Mouse (Mus musculus) R1 (cell line): Measurements from ENCODE around the gene Ube2j1.
A peak's percentile ranks its signal among the peaks of the same experiment; 100 is the strongest.
"Not testable (repeated sequence)": the region's sequence is repeated elsewhere in the genome, so short reads cannot be mapped to it uniquely, and the experiment has no call there.

Experiments used
- DNase-seq: peaks from one replicate; pipeline ENCODE4 v3.0.0-alpha.2; 2018; ENCODE audit warnings: low read depth, low spot score

Ube2j1 gene

DNA sequence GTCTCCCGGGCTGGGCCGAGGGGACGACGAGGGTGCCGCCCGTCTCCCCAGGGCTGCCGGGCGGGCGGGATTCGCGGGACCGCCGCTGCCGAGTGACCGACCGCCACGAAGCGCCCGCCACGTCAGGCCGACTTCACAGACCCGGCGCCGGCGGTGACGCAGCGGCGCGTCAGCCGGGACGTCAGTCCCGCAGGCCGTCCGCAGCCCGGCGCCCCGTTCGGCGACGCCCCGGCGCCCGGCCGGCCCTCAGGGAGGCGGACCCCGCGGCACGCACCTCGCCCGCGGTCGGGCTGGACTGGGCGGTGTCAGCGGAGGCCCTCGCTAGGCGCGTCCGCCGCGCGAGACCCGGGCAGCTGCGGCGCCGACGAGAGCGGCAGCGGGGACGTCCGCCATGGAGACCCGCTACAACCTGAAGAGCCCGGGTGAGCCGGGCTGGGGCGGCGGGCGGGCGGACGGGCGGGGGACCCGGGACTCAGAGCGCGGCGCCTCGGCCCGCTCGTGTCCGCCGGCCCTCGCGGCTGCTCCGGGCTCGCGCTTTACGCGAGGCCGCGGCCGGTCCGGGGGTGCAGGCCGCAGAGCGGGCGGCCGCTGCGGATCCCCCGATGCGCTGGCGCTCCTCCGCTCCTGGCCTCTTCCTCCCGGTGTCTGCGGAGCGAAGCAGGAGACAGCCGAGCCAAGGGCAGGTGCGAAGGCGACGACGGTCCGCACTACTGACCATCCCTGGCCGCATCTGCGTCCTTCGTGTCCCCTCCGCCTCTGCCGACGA is at the start of gene Ube2j1:
Ube2j1 (plus strand) TSS at position 222 of the 766 bp plus-strand sequence.
- DNase-seq, result peak; percentile 58

- DNase-seq, result no peak
Measured at GRCm38 (mm10) chr4:32981617-32982016, 49.6 kb upstream of the Ube2j1 start.

DNA sequence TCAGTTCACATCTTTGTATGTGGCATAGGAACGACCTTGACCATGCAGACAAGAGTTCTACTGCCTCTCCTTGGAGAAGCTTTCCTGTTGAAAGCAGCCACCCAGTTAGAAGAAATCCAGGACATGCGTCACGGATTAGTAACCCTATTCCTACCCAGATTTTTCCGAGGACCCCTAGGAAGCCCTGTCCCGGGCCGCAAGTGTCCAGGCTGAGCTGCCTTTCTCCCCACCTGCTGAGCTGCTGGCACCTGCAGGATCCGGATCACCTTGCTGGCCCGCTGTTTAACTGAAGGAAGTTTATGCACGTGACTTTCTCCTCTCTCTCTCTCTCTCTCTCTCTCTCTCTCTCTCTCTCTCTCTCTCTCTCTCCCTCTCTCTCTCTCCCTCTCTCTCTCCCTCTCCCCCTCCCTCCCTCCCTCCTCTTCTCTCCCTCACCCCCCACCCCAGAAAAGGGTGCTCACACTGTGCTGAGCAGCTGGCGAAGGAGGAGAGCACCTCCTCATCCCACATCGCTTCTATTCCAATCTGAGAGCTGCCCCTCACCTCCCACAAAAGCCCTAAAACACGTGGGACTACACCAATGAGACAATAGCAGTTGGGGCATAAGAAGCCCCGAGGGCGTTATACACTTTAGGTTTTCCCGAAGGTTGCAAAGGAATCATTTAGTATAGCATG is 49.0 kb upstream of the Ube2j1 start:
- no peak for DNase-seq

GRCm38 (mm10) chr4:32982716-32983175 is 48.5 kb upstream of the Ube2j1 start, which contains the start of gene Rragd:
TSS of gene Rragd (plus strand) at chr4:32983037.
- DNase-seq, result peak; percentile 77

DNA sequence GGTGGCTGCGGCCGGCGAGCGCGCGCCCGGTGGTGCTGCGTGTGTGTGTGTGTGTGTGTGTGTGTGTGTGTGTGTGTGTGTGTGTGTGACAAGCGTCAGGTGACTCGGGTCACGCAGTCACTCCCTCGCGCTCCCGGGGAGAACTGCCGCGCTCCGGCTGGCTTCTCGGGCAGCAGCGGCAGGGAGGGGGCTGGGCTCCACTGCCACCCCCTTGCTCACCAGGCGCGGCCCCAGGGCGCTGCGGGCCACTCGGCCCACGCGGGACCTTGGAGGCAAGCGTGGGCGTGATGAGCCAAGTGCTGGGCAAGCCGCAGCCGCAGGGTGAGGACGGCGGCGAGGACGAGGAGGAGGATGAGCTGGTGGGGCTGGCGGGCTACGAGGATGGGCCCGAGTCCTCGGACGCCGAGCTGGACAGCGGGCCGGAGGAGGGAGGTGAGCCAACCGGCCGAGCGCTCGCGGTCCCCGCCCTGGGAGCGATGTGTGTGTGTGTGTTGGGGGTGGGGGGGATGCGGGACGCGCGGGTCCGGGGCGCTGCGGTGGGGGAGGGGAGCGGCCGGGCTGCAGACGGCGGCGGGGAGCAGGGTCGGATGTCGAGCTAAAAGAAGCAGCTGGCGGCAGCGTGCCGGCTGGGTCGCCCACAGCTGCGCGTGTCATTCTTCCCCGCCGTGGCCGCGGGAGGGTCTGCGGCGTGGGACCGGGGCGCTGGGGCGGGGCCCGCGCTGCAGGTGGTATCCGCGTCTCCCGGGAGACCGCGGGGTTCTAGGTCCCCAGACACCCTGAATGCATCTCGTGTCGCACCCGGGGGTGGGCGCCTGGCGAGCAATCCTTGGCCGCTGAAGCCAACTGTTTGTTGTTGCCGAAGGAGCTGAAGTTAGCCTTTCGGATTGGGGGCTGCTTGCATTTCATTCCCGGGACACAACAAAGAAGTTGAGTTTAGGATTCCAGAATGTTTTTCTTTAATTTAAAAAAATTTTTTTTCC is 47.8 kb upstream of the Ube2j1 start:
- peak; percentile 33 for DNase-seq

DNA sequence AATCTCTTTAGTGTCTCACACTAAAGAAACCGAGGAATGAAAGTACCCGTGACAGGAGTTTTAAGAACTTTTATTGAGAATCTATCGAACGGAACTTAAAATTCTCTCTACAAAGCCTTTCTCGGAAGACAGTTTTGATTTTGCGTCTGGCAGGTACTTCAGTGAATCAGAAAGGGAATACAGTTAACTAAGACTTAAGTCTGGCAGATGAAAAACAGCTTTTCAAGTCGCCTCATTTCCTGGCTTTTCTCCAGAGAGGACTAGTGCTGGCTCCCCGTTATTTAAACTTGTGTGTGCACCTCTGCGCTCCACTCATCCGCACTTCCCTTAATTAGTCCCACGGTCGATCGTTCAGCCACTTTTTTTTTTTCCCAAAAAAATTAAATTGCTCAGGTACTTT is 47.0 kb upstream of the Ube2j1 start:
- DNase-seq, result peak; percentile 13

GRCm38 (mm10) chr4:32984801-32985675 is 46.2 kb upstream of the Ube2j1 start:
- DNase-seq, result peak; percentile 73

DNA sequence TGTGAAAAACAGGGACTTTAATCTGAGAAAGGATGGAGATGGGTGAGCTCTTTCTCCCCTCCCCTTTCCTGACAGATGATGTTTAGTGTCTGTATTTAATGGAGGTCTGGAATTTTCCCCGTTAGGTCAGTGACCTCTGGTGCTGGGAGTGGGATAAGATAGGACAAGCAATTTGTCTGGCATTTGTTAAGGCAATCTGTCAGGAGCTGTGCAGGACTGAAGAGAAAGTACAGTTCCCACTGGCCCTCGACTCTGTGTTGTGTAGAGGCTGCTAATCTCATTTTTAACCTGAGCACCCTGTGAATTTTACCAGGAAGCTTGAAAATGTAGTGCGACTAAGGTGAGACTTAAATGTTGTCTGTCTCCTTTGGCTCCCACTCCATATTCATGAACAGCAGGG is 45.5 kb upstream of the Ube2j1 start:
- peak; percentile 23 for DNase-seq

DNA sequence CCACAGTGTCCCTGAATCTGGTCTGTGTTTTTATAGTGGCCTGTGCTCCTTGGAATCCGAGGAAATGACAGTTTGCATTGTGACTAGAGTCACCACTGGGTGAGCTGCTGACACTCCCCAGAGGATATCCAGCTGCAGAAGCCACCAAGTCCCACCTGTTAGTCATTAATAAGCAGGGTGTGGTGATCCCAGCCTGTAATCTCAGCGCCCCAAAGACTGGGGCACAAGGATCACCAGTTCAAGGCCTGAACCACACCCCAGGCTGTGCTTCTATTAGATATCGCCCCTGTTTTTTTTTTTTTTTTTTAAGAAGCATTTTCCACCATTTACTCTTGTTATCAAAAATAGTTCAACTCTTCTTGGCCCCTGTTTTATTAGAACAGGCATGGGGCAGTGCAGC is 44.2 kb upstream of the Ube2j1 start:
- DNase-seq, result no peak

DNA sequence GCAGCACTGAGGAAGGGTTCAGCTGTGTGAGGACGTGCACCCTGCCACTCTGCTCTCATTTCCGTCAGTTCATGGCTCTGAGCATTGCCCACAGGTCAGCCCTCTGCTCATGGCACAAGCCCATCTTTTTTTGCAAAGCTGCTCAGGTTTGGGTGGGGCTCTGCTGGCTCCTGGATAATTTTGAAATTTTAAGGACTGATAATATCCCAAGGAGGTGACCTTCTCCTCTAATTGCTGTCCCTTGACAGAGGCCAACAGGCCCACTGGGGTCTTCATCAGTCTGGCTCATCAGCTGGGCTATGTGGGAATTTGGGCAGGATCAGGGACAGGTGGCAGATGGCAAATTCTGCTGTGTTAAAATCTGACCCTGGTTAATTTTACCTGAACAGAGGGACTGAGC is 41.9 kb upstream of the Ube2j1 start:
- no peak for DNase-seq

- DNase-seq, result peak; percentile 83
Measured at GRCm38 (mm10) chr4:32994168-32994567, 37.0 kb upstream of the Ube2j1 start.

DNA sequence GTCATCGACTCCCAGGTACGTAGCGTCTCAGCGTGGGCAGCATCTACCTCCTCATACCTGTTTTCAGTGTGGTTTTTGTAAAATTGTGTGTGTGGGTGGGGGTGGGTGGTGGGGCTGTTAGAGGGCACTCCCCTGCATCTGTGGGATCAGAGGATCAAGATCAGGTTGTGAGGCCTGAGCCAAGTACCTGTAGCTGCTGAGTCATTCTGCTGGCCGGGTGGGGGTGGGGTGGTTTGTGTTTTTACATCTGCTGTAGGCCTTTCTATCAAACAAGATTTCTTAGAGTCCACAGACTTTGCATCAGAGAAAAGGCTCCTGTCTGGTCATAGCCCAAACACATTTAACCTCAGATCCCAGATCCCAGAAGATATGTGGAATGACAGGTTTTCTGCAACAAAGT is 35.1 kb upstream of the Ube2j1 start:
- peak; percentile 74 for DNase-seq

DNA sequence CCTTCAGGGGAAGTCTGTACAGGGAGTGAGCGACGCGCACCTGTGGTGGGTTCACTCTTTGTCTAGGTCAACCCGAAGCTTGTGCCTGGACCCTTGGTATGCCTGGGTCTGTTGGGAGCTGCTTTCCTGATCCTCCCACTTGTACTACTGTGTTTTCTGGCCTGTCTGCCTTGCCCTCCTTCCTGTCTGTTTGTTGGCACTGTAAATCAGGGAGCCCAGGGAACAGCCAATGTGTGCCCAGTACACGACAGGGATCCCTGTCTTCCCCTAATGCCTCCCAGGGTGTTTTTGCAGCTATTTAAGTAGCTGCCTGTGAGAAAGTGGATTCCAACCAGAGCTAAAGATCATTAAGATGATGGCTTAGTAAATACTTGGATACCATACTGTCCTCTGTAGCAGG is 33.6 kb upstream of the Ube2j1 start:
- DNase-seq, result no peak

- DNase-seq, result no peak
Measured at GRCm38 (mm10) chr4:32998996-32999395, 32.2 kb upstream of the Ube2j1 start.

- no peak for DNase-seq
Measured at GRCm38 (mm10) chr4:33002081-33002480, 29.1 kb upstream of the Ube2j1 start.

GRCm38 (mm10) chr4:33005595-33006470 is 25.4 kb upstream of the Ube2j1 start:
- DNase-seq, result not testable (repeated sequence)

GRCm38 (mm10) chr4:33006844-33007243 is 24.4 kb upstream of the Ube2j1 start:
- DNase-seq, result no peak

- DNase-seq, result no peak
Measured at GRCm38 (mm10) chr4:33007443-33008217, 23.6 kb upstream of the Ube2j1 start.

GRCm38 (mm10) chr4:33010078-33010477 is 21.1 kb upstream of the Ube2j1 start:
- no peak for DNase-seq
